Mouse (Mus musculus): ENCODE data around the gene Vav3. TPM values are rescaled to one million over a fixed set of nuclear protein-coding genes. Genes with fewer than 3 reads are reported as not detected.

Gene Vav3
- polyA plus RNA-seq, 1 experiment = 8.8 TPM

GRCm38 (mm10) chr3:109451966-109452365, 111.5 kb downstream of the Vav3 start:
- 85% methylated on average over 2 of the region's 2 CpGs for WGBS
- H3K27me3 ChIP-seq (ENCODE audit: control insufficient read depth, insufficient read depth, low read length) = no peaks in the 10 kb centered on the region
- no peaks in the 10 kb centered on the region for H3K4me1 ChIP-seq (ENCODE audit: control insufficient read depth, insufficient read depth, low read length)
- no peak overlapping the region for H3K27ac ChIP-seq (ENCODE audit: insufficient read depth, low read length)
- TF ChIP-seq CTCF (IDR thresholded peaks at IDR 0.05; ENCODE audit: borderline replicate concordance, insufficient read depth, low read depth, low read length) (no peak), POLR2A (IDR thresholded peaks at IDR 0.05; ENCODE audit: borderline replicate concordance, insufficient read depth, low read length) (no peak)
- no peak for DNase-seq
- no peak overlapping the region for H3K4me3 ChIP-seq (replicated peaks; ENCODE audit: insufficient read depth, low read depth, low read length)

- 84% methylated on average over 1 of the region's 1 CpGs for WGBS
- Histone ChIP-seq H3K27ac (ENCODE audit: insufficient read depth, low read length) (no peak overlapping the region), H3K4me3 (replicated peaks; ENCODE audit: insufficient read depth, low read depth, low read length) (no peak overlapping the region), H3K27me3 (ENCODE audit: control insufficient read depth, insufficient read depth, low read length) (no peaks in the 10 kb centered on the region), H3K4me1 (ENCODE audit: control insufficient read depth, insufficient read depth, low read length) (no peaks in the 10 kb centered on the region)
- DNase-seq = no peak
- TF ChIP-seq POLR2A (IDR thresholded peaks at IDR 0.05; ENCODE audit: borderline replicate concordance, insufficient read depth, low read length) (no peak), CTCF (IDR thresholded peaks at IDR 0.05; ENCODE audit: borderline replicate concordance, insufficient read depth, low read depth, low read length) (no peak)
These were observed 114.2 kb downstream of the Vav3 start for GRCm38 (mm10) chr3:109454633-109455032.

DNA sequence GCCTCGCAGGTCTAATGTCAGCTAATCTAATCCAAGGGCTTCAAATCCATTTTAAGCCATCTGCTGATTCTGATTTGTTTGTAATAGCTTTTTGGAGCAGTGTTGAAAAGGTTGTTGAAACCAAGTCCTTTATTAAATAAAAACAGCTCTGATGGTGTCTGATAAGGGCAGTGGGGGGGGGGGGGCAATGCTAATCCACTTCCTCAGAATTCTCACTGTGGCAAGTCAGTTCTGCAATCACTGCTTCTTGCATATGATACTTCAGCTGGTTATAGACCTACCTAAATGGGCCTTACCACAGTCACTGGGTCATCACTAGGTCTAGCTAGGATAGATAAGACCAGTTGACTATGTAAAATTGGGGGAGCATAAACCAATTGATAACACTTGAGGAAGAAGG, 115.9 kb downstream of the Vav3 start:
- DNase-seq = no peak
- no peak overlapping the region for H3K4me3 ChIP-seq (replicated peaks; ENCODE audit: insufficient read depth, low read depth, low read length)
- no peaks in the 10 kb centered on the region for H3K27me3 ChIP-seq (ENCODE audit: control insufficient read depth, insufficient read depth, low read length)
- 93% methylated on average over 1 of the region's 1 CpGs for WGBS
- TF ChIP-seq CTCF (IDR thresholded peaks at IDR 0.05; ENCODE audit: borderline replicate concordance, insufficient read depth, low read depth, low read length) (no peak), POLR2A (IDR thresholded peaks at IDR 0.05; ENCODE audit: borderline replicate concordance, insufficient read depth, low read length) (no peak)
- H3K27ac ChIP-seq (ENCODE audit: insufficient read depth, low read length) = no peak overlapping the region
- no peaks in the 10 kb centered on the region for H3K4me1 ChIP-seq (ENCODE audit: control insufficient read depth, insufficient read depth, low read length)

DNA sequence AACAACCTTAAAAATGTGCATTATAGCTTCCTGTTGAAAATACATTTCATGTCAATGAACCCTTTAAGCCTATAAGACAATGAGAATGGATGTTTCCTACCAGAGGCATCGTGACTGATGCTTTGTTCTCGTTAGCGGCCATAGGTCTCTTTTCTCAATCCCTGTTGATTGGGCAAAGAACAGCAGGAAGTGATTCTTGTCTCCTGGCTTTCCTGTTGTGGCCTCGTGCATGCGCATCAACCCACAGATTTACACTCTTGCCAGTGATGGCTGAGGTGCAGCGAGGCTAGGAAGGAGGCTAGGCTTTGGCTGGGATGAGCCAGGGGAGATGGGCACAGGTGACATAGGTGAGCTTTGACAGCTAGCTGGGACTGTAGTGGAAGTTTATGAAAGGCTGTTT, 123.2 kb downstream of the Vav3 start:
- Histone ChIP-seq H3K4me3 (replicated peaks; ENCODE audit: insufficient read depth, low read depth, low read length) (no peak overlapping the region), H3K4me1 (ENCODE audit: control insufficient read depth, insufficient read depth, low read length) (no peaks in the 10 kb centered on the region), H3K27ac (ENCODE audit: insufficient read depth, low read length) (no peak overlapping the region), H3K27me3 (ENCODE audit: control insufficient read depth, insufficient read depth, low read length) (no peaks in the 10 kb centered on the region)
- 83% methylated on average over 6 of the region's 6 CpGs for WGBS
- no peak for DNase-seq
- TF ChIP-seq CTCF (IDR thresholded peaks at IDR 0.05; ENCODE audit: borderline replicate concordance, insufficient read depth, low read depth, low read length) (no peak), POLR2A (IDR thresholded peaks at IDR 0.05; ENCODE audit: borderline replicate concordance, insufficient read depth, low read length) (no peak)

- Histone ChIP-seq H3K4me1 (ENCODE audit: control insufficient read depth, insufficient read depth, low read length) (no peaks in the 10 kb centered on the region), H3K4me3 (replicated peaks; ENCODE audit: insufficient read depth, low read depth, low read length) (no peak overlapping the region), H3K27ac (ENCODE audit: insufficient read depth, low read length) (no peak overlapping the region), H3K27me3 (ENCODE audit: control insufficient read depth, insufficient read depth, low read length) (no peaks in the 10 kb centered on the region)
- TF ChIP-seq POLR2A (IDR thresholded peaks at IDR 0.05; ENCODE audit: borderline replicate concordance, insufficient read depth, low read length) = no peak
- TF ChIP-seq CTCF (IDR thresholded peaks at IDR 0.05; ENCODE audit: borderline replicate concordance, insufficient read depth, low read depth, low read length) = no peak
- 89% methylated on average over 8 of the region's 8 CpGs for WGBS
- no peak for DNase-seq
These were observed 124.1 kb downstream of the Vav3 start for GRCm38 (mm10) chr3:109464600-109464999.

GRCm38 (mm10) chr3:109466541-109466940, 126.1 kb downstream of the Vav3 start:
- TF ChIP-seq POLR2A (IDR thresholded peaks at IDR 0.05; ENCODE audit: borderline replicate concordance, insufficient read depth, low read length) (no peak), CTCF (IDR thresholded peaks at IDR 0.05; ENCODE audit: borderline replicate concordance, insufficient read depth, low read depth, low read length) (no peak)
- no peak for DNase-seq
- Histone ChIP-seq H3K4me3 (replicated peaks; ENCODE audit: insufficient read depth, low read depth, low read length) (no peak overlapping the region), H3K27me3 (ENCODE audit: control insufficient read depth, insufficient read depth, low read length) (no peaks in the 10 kb centered on the region), H3K27ac (ENCODE audit: insufficient read depth, low read length) (no peak overlapping the region), H3K4me1 (ENCODE audit: control insufficient read depth, insufficient read depth, low read length) (no peaks in the 10 kb centered on the region)

- no peak for DNase-seq
- H3K27ac ChIP-seq (ENCODE audit: insufficient read depth, low read length) = no peak overlapping the region
- 64% methylated on average over 4 of the region's 4 CpGs for WGBS
- TF ChIP-seq CTCF (IDR thresholded peaks at IDR 0.05; ENCODE audit: borderline replicate concordance, insufficient read depth, low read depth, low read length) (no peak), POLR2A (IDR thresholded peaks at IDR 0.05; ENCODE audit: borderline replicate concordance, insufficient read depth, low read length) (no peak)
- H3K27me3 ChIP-seq (ENCODE audit: control insufficient read depth, insufficient read depth, low read length) = no peaks in the 10 kb centered on the region
- no peaks in the 10 kb centered on the region for H3K4me1 ChIP-seq (ENCODE audit: control insufficient read depth, insufficient read depth, low read length)
- no peak overlapping the region for H3K4me3 ChIP-seq (replicated peaks; ENCODE audit: insufficient read depth, low read depth, low read length)
These were observed 126.8 kb downstream of the Vav3 start for GRCm38 (mm10) chr3:109467288-109467687.

GRCm38 (mm10) chr3:109469465-109469864, 129.0 kb downstream of the Vav3 start:
- Histone ChIP-seq H3K27me3 (ENCODE audit: control insufficient read depth, insufficient read depth, low read length) (no peaks in the 10 kb centered on the region), H3K27ac (ENCODE audit: insufficient read depth, low read length) (no peak overlapping the region), H3K4me3 (replicated peaks; ENCODE audit: insufficient read depth, low read depth, low read length) (no peak overlapping the region), H3K4me1 (ENCODE audit: control insufficient read depth, insufficient read depth, low read length) (no peaks in the 10 kb centered on the region)
- DNase-seq = peak; percentile 51 to 66
- TF ChIP-seq CTCF (IDR thresholded peaks at IDR 0.05; ENCODE audit: borderline replicate concordance, insufficient read depth, low read depth, low read length) = no peak
- no peak for TF ChIP-seq POLR2A (IDR thresholded peaks at IDR 0.05; ENCODE audit: borderline replicate concordance, insufficient read depth, low read length)
- 6% methylated on average over 3 of the region's 3 CpGs for WGBS
